Mouse (Mus musculus) CD8-positive naive resting alpha-beta T cell, adult 2 months (primary cell): ENCODE data around the gene Phldb1.
A peak's percentile ranks its signal among the peaks of the same experiment; 100 is the strongest.
"Not testable (repeated sequence)": the region's sequence is repeated elsewhere in the genome, so short reads cannot be mapped to it uniquely, and the experiment has no call there.

Experiments used
- DNase-seq, 2 experiments: peaks; one replicate each; pipeline ENCODE4 v3.0.0; 2022; ENCODE audit warnings: low read depth in 2 of 2, low spot score in 2 of 2

Phldb1 gene

DNA sequence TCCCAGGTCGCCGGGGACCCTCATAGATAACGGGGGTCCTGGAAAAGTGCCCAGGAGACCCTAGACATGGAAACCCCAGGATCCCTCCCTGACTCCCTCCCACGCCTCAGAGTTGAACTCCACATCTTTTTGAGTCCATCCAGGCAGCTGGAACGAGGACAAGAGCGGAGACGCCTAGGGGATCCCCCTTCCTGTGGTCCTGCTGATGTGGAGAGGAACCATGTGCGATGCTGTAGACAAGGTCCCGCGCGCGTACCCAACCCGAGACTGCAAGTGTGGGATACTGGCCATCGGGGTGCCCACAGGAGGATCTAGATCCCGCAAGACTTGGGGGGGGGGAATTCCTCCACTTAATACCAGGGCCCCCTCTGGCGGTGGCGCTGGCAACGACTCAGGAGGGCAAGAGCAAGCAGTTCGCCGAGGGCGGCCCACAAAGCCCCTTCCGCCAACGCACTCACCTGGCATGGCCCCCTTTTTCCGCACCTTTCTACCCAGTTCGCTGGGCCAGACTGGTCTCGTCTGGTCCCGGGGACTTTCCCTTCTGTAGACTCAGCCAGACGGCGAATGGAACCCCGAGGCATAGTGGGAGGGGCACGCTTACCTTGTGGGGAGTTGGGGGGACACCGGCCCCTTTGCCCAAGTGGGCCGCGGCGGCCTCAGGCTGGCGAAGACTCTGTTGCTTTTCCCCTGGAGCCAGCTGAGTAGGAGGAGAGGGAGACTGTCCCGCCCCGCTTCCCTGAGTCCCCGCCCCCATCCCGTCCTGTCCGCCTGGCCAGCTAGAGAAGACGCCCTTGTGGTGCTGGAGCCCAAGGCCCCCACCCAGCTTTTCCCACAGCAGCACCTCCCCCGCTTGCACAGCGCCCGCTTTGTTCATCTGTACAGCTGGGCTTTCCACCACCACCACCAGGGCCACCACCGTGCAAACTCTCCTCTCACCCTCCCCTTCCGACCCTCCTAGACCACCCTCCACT is at the start of gene Phldb1:
Gene Phldb1 (minus strand): TSS at position 675 of the 971 bp plus-strand sequence.
- DNase-seq, result peak; percentile 37 to 59

DNA sequence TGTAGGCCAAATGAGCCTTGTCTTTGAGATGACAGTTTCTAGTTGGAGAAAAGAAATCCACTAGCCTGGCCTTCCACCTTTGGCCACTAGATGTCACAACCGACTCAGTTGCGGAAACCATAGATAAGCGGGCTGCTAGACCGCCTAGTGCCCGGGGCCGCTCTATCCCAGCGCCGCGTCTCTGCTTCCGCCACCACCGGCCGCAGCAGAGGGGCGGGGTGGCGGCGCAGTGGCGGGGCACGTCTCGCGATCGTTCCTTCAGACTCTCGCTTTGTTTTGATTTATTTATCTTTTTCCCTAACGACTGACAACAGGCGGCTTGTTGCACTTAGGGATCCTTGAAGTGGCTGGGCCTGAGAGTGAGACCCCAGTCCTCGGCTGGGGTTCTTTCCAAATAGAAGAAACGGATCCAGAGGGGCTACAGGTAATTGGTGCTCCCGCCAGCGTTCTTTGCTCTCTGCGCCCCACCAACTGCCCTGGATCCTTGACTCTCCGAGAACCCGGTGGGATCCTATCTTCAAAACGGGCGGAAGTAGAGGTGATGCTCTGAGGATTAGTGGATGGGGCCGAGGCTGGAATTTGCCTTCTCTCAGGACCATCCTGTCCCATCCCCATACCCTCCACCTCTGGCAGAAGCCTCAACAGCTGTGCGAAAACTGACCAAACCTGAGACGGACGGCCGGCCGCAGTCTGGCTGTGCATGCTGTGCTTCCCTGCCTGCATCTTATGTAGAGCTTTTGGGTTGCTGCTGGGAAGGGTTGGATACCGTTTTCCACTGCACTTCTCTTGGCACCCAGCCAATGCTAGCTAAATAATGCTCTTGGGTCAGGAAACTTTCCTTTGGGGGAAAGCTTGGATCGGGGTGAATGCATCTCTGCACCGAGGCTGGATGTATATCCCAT is 38.0 kb upstream of the Phldb1 start:
- peak; percentile 91 to 93 for DNase-seq

DNA sequence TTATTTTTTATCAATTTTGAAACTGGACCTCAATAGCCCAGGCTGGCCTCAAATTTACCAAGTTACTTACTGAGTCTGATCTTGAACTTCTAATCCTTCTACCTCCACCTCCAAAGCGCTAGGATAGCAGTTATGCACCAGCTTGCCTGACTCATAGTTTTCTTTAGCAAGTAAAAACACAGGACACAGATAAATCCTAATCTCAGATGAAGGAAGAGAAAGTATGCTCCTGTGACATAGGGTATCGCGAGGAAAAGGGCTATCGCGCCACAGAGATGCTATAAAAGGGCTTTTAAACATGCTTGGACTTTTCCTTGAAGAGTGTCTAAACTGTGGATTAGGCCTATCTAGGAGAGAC is 37.4 kb upstream of the Phldb1 start:
- peak in 1 of 2 experiments; percentile 9 for DNase-seq

DNA sequence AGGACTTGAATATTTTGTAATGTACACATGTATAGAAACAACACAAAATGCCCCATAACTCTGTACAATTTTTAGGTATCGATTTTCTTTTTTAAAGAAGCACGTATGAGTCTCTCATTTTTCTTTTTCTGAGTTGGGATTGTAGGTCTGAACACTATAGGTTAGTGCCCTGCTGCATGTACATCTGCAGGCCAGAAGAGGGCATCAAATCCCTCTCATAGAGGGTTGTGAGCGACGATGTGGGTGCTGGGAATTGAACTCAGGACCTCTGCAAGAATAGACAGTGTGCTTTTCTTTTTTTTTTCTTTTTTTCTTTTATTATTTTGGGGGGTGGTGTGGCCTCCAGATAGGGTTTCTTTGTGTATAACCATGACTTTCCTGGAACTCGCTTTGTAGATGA is 36.4 kb upstream of the Phldb1 start:
- no peak for DNase-seq

DNA sequence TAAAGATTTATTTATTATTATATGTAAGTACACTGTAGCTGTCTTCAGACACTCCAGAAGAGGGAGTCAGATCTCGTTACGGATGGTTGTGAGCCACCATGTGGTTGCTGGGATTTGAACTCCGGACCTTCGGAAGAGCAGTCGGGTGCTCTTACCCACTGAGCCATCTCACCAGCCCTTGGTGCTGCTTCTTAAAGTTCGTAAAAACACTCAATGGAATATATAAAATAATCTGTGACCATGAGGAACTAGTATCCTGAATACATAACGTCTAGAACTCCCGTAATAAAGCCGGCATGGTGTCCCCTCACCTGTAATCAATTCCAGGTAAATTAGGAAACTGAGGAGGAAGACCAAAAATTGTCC is 33.0 kb upstream of the Phldb1 start:
- not testable (repeated sequence) for DNase-seq

DNA sequence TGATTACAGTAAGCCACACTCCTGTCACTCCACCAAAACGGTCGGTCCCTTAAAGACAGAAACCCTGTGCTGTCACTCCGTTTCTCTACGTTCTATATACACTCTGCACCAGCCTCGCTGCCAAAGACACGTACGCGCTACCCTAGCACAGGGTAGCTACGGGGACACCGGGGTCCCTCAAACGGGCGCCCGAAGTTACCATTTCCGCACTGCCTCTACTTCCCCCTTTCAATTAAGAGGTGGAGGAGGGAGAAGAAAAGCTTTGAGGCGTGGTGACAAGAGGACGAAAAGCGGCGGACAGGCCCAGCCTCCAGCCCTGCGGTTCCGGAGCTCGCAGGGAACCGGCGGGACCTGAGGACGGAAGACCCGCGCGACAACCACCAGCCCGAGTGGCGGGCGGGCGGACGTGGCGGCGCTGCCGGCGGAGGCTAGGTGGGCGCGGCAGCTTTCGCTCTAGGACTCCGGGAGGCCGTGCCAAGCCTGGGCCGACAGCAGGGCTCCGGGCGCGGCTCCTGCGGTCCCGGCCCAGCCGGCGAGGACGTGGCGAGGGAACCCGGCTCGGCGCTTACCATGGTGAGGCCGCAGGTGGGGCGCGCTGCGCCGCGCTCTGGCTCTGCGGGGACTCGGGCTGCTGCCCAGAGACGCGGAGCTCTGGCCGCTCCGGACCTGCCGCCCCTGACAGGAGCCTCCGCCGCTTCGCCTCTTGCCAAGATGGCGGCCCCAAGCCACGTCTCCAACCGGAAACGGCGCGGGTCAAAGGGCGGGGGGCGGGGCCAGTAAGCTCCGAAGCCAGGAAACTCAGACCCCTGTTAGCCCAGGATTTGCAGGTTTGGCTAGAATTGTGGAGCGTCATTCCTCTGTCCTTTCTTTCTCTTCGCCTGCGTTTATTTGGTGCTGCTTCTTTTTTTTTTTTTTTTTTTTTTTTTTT is 32.4 kb upstream of the Phldb1 start, which contains the start of the genes Arcn1 and Ift46:
Gene Arcn1 (minus strand): TSS at position 745 of the 928 bp plus-strand sequence.
Gene Ift46 (plus strand): TSS at position 808 of the 928 bp plus-strand sequence.
- DNase-seq, result peak; percentile 65 to 73

DNA sequence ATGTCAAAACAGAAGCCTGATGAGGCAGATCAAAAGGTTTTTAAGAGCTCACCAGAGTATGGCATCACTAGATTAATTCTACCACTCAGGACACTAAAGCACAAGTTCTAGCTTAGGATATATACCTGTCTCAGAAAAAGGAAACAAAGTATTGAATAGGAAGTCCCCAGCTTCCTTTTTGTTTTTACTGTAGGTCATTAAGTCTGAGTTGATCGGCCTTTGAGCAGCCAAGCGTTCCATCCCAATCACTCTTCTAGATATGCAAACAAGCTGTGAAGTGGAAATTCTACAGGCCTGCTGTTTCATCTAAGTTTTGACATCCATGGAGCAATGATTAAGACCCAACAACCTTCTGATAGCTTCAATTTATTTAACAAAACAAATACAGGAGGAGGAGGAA is 25.9 kb upstream of the Phldb1 start:
- DNase-seq, result no peak

DNA sequence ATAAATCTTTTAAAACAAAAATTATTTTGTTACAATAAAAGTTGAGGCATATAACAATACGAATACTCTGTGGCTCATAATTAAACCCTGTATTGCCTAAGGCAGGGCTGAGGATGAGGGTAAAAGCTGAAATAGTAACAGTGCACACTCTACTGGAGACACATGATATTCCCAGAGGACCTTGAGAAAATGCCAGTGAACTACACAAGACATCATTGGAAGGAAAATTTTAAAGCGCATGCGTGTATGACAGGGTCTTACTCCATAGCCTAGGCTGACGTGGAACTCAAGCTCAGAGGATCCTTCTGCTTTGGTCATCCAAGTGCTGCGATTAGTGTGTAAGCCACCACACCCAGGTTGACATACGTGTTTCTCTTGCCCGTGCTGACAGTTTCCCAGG is 13.5 kb upstream of the Phldb1 start:
- no peak for DNase-seq

DNA sequence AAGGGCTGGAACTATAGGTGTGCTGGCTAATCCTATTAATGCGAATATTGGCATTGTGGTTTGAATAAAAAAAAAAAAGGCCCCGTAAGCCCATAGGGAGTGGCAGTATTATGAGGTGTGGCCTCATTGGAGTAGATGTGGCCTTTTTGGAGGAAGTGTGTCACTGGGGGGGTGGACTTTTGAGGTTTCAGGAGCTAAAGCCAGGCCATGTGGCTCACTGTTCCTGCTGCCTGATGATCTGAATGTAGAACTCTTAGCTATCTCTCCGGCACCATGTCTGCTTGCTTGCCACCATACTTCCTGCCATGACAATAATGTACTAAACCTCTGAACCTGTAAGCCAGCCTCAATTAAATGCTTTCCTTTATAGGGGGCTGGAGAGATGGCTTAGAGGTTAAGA is 12.3 kb upstream of the Phldb1 start:
- DNase-seq, result no peak

DNA sequence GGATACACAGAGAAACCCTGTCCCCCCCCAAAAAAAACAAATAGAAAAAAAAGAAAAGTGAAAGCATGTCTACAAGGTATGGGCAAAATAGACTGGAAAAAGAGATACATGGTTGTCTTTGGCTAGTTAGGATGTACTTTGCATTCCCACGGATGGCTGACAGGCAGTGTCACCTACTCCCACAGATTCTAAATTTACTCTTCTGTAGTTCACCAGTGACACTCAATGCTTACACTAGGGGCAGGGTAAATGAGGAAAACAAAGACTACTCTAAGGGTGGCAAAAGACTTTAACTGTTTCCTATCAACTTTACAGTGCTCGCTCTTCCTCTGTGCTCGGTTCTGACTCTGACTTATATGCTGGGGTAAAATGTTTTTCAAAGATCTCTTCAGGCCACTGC is 11.7 kb upstream of the Phldb1 start:
- no peak for DNase-seq

DNA sequence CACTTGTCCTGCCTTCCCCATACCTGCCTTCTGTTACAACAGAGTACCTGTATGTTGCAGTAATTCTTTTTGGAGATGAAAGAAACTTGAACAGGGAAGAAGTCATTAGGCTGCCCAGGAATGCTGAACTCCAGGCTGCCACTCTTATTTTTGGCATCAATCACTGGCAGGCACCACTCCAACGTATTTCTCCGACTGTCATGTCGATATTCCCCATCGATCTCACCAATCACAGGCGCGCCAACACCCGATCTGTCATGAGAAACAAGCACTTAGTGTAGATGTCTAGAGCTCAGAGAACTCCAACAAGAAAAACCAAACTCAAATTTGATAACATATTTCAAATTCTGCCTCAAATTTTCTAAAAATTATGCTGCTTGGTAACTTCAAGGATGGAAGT is 10.4 kb upstream of the Phldb1 start:
- no peak for DNase-seq

DNA sequence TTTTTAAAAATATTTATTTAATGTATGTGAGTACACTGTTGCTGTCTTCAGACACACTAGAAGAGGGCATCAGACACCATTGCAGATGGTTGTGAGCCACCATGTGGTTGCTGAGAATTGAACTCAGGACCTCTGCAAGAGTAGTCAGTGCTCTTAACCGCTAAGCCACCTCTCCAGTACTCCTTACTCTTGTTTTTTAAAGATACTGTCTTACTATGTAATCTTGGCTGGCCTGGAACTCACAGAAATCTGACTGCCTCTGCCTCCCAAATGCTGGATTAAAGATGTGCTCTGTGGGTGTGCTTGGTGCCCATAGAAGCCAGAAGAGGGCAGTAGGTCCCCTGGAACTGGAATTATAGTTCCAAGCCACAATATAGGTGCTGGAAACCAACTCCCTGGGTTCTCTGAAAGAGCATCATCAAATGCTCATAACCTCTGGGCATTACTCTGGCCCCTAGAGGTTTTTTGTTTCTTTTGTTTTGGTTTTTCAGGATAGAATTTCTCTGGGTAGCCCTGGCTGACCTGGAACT is 5.7 kb upstream of the Phldb1 start:
- DNase-seq, result no peak

DNA sequence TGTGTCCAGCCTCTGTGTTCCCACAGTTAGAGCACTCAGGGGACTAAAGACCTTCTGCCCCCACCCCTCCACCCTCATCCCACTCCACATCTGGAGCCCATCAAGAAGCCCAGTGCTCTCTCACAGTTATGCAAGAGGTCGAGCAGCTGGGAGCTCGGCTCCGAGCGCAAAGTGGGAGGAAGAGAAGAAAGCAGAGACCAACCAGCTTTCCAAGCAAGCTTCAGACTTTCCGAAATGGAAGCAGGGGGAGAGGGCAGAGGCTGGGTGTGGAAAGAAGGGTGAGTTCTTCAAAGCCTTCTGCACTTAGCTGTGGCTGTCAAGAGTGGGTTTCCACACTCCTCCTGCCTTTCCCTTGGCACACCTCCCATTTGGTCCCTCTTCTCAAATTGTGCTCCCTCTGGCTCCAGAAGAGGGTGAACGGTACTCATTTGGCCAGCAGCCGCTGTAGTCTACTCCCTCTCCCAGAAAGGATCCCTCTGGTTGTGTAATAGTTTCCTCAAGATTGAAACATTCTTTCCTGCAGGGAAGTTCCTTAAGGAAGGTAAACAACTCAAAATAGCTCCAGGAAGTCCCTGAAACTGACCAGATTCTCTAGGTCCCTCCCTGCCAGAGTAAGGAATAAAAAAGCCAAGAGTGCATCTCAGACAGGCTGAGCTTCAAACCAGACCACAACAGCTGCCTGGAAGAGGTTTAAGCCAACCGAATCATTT is 2.4 kb upstream of the Phldb1 start:
- no peak for DNase-seq

DNA sequence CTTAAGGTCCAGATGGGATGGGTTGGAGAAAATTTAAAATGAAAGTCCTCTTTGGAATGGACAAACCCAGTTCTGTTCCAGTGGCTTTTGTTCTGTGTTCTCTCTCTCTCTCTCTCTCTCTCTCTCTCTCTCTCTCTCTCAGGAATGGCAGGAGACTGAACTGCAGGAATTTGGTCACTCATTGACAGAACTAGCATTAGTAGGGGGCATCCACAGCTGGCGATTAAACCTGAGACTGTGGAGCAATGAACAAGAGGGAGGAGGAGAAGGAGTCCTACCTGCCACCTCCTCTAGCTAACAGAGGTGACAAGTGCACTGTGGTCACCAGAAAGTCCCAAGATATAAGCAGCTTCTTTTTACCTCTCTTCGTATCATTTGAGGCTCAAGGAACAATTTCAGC is 1.3 kb upstream of the Phldb1 start:
- no peak for DNase-seq

DNA sequence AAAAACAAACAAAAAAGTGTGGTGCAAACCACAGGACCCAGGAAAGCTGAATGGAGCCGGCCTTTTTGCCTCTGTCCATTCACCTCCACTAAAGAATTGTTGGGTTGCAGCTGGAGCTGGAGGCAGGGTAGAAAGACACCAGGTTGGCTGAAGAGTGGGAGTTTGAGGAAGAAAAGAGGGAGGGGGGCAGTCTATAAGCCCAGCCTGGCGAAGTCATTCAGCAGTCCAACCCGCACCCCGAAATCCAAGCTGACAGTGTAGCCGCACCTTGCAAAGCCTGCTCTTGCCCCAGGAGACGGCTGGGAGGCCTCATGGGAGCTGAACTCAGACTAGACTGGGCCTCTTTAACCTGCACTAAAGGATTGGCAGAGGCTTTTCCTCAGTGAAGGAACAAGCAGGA is 888 bp upstream of the Phldb1 start:
- no peak for DNase-seq

DNA sequence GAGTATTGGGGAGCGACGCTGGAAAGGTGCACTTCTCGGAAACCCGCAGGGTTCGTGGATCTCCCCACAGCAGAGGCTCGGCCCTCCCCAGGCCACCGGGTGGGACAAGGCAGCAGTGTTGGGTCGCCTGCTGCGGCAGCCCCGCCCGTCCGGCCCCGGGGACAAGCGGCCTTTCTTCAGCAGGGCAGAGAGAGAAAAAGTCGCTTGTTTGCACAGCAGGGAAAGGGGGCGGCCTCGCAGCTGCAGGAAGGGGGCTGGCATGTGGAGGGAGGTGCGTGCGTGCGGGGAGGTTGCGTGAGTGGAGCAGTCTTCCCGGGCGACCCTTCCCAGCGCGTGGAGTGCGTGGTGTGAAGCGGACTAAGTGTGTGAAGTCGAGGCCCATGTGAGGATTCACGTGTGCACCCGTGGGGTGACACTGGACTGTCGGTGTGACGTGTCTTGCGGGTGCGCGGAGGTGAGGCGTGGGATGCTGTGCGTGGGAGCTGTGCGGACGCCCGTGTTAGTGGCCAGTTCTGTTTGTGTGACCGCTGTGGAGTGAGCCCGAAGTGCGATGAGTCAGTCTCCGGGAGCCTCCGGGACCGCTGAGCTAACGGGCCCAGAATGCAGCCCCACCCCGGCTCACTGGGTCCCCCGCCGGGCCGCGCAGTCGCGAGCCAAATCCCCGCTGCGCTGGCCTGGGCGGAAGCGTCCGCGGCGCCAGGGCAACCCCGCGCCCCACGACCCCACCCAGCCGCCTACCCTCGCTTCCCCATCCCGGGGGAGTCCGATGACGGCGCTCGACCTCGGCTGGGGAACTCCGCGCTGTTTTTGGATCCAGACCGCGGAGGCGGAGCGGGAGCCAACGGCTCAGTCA is 1.1 kb downstream of the Phldb1 start:
- DNase-seq, result peak in 1 of 2 experiments; percentile 14

DNA sequence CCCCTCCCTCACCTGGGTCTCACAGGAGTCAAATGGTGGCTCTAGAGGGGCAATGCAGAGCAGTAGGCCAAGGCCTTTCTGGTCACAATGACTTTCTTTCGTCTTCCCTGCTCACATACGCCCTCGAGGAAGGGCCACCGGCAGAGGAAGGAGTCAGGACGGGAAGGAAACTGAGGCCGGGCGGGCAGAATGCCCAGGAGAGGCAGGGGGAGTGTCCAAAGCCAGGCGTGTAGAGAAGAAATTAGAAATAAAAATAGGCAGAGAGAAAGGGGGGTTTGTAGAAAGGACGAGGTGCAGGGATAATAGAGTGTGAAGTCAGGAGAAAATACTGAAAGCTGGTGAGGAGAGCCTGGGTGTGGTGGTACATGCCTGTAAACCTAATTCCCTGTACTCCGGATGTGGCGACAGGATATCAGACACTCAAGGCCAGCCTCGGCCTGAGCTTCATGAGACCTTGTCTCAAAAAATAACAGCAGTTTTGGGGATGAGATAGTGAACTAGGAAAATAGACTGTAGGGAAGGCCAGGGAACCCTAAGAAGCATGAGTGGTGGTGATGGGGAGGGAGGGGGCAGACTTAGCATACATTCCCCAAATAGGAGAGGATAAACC is 2.0 kb downstream of the Phldb1 start:
- no peak for DNase-seq

DNA sequence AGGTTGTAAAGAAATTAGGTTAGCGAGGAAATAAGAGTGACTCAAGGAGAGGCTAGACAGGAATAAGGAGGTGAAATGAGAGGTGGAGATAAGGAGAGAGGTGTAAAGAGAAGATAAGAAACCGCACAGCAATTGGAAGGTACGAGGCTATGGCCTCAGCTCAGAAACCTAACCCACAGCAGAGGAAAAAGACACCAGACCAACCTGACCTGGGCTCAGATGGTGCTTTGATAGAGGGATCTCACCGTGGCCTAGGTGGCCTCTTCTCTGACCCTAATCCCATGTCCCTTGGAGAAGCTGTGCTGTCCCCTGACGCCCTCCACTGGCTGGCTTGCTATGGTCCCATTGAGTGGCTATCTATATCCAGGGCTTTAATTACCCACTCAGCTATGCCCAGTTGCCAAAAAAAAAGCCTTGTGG is 2.9 kb downstream of the Phldb1 start:
- no peak for DNase-seq
